Mouse (Mus musculus) liver, embryonic 14.5 days (tissue): ENCODE results near the gene Upk3bl.

ENCODE experiments used
- CTCF ChIP-seq: IDR thresholded peaks from 2 replicates; pipeline ENCODE4 v1.5.1; 2016; ENCODE audit warnings: antibody characterized with exemption, low read depth, control low read depth
- EP300 ChIP-seq: IDR thresholded peaks from 2 replicates; pipeline ENCODE4 v1.6.1; 2016; ENCODE audit warnings: antibody characterized with exemption, low read depth

DNA sequence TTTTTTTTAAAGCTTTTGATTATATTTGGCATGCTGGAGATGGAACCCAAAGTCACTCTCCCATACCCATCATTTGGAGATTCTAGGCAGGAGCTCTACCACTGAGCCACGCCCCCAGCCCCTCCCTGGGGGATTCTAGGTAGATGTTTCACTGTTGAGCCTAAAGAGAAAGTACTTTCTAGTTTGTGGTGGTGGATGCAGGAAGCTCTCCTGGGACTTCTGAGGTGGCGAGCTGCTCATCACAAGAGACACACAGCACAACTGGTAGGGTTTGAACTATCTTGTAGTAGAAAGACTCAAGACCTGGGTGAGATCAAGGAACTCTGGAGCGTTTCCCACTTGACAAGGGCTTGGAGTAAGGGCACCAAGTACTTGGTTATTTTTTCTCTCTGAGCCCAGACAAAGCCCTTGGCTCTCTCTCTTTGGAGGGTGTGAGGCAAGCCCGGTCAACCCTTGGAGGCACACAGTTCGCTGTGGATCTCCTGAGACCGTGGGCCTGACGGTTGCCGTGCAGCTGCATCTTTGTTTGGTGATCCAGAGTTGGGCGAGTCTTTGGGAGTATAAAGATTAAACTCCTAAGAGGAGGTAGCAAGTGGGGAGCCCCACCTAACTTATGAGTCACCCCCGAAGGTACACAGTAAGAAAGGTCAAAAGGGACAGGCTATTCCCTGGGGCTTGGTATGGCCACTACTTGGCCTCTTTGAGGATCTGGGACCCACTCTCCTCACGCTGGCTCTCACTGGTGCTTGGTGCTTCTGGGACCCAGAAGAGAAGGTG lies at the start of gene Upk3bl:
- TF ChIP-seq EP300 (no peak), CTCF (no peak)
